Mouse (Mus musculus) thymus, adult 2 months (tissue): ENCODE results near the gene Gm37240.

Experiments used
- CTCF ChIP-seq: fragments of 200-500 bp; IDR thresholded peaks from 2 replicates; pipeline ENCODE4 v1.5.1; 2012; ENCODE audit warnings: mild to moderate bottlenecking, control low read depth, low read length, moderate library complexity, borderline replicate concordance; ENCODE audit not compliant: control insufficient read depth, poor library complexity, insufficient read depth; ENCODE audit errors: extremely low read depth
- POLR2A ChIP-seq: fragments of 200-500 bp; IDR thresholded peaks from 2 replicates; pipeline ENCODE4 v1.6.1; 2012; ENCODE audit warnings: mild to moderate bottlenecking, low read length, control low read depth, moderate library complexity; ENCODE audit not compliant: control insufficient read depth, poor library complexity, insufficient read depth; ENCODE audit errors: extremely low read depth

GRCm38 (mm10) chr3:84619725-84620124, 1267.6 kb downstream of the Gm37240 start:
- TF ChIP-seq CTCF (no peak), POLR2A (no peak)
